Mouse (Mus musculus) spleen, postnatal 36 days (tissue): ENCODE measurements around the gene Hoxc10.

ENCODE experiments used
- DNase-seq, 2 experiments: peaks; one replicate each; pipeline ENCODE4 v3.0.0; 2022; ENCODE audit warnings: low spot score in 2 of 2, mixed read lengths in 1 of 2

The Hoxc10 gene

GRCm38 (mm10) chr15:103011928-103012486 lies 45.4 kb downstream of the Hoxc10 start:
- no peak for DNase-seq

- no peak for DNase-seq
Measured at GRCm38 (mm10) chr15:103013238-103013984, 46.8 kb downstream of the Hoxc10 start.

- no peak for DNase-seq
Measured at GRCm38 (mm10) chr15:103014166-103015008, 47.8 kb downstream of the Hoxc10 start.

GRCm38 (mm10) chr15:103015009-103015399 lies 48.4 kb downstream of the Hoxc10 start:
- no peak for DNase-seq

GRCm38 (mm10) chr15:103015406-103016166 lies 49.0 kb downstream of the Hoxc10 start:
- DNase-seq, result no peak

GRCm38 (mm10) chr15:103018636-103019035 lies 52.0 kb downstream of the Hoxc10 start, which contains the start of gene Hoxc4:
TSS of gene Hoxc4 (plus strand) at chr15:103018934.
- DNase-seq, result no peak

GRCm38 (mm10) chr15:103020899-103021418 lies 54.4 kb downstream of the Hoxc10 start:
- no peak for DNase-seq
